Mouse (Mus musculus): ENCODE measurements around the gene Mrpl42.

DNA sequence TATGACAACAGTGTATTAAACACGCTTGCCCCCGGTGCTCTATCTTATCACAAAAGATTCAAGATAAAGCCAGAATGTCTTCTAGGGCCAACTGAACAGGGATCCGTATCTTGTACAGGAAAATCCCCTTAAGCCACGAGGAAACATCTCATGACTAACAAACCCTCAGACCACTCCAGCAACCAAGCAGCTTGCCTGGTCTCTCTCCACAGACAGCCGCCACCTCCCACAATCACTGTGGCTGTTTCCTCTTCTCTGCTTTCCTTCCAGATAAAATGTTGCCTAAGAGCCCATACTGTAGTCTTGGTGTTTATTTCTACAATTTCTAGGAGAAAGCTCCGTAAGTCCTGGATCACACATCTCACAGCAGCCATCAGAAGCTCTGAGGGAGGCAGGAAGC, 52.7 kb downstream of the Mrpl42 start:
- TF ChIP-seq CTCF (IDR thresholded peaks at IDR 0.05; ENCODE audit: borderline replicate concordance, control insufficient read depth, extremely low read depth, insufficient read depth, low read length, poor library complexity) (no peak), POLR2A (IDR thresholded peaks at IDR 0.05; ENCODE audit: control insufficient read depth, extremely low read depth, insufficient read depth, low read length, poor library complexity) (no peak)

Measured in thymus, adult 2 months (tissue).